Mouse (Mus musculus): Measurements from ENCODE around the gene Ppp1r3f.

Ppp1r3f gene

DNA sequence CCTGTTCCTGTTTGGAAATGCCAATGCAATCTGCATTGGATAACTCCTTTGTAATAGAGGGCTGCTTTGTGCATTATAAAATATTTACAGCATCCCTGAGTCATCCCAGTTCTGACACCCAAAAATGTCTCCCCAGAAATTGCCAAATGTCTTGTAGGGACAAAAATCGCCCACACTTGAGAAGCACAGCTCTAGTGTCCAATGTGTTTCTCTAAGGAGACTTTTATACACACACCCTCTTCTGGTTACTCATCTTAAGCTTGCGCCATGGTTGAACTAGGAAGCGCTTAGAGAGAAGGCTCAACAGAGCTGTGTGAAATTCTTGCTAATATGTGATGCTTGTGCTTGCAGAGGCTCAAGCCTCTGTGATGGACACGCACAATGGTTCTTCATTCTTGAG lies 20.6 kb downstream of the Ppp1r3f start:
- DNase-seq (ENCODE audit: low read depth, low spot score), result no peak

DNA sequence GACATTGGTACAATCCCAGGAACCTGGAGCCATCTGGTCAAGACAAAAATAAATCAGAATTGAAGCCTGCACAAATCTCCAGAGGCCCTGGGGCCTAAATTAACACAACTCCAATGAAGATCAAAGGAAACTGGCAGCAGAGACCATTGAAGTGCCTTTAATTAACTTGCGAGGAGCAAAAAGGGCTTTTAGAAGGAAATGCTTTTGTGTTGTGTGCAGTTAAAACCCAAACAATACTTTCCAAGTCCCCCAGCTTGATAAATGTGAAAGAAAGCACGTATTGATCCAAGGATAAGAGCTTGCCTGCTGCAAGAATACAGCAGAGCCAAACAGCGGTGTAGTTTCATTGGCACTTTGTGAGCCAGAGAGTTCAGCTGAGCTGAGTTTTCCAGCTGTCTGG lies 49.1 kb downstream of the Ppp1r3f start:
- no peak for DNase-seq (ENCODE audit: low read depth, low spot score)
